Mouse (Mus musculus) CD4-positive helper T cell, adult 2 months (primary cell): ENCODE data around the gene Zbtb1.
A peak's percentile ranks its signal among the peaks of the same experiment; 100 is the strongest.
"Not testable (repeated sequence)": the region's sequence is repeated elsewhere in the genome, so short reads cannot be mapped to it uniquely, and the experiment has no call there.

Source experiments
- DNase-seq: peaks from one replicate; pipeline ENCODE4 v3.0.0-alpha.2; 2012; ENCODE audit warnings: low read depth, missing footprints, low spot score

Gene Zbtb1

DNA sequence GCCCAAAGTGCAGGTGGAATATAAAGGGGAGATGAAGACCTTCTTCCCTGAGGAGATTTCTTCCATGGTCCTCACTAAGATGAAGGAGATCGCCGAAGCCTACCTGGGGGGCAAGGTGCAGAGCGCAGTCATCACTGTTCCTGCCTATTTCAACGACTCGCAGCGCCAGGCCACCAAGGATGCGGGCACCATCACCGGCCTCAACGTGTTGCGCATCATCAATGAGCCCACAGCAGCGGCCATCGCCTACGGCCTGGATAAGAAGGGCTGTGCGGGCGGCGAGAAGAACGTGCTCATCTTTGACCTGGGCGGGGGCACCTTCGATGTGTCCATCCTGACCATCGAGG is 34.7 kb downstream of the Zbtb1 start:
- DNase-seq, result peak; percentile 35

DNA sequence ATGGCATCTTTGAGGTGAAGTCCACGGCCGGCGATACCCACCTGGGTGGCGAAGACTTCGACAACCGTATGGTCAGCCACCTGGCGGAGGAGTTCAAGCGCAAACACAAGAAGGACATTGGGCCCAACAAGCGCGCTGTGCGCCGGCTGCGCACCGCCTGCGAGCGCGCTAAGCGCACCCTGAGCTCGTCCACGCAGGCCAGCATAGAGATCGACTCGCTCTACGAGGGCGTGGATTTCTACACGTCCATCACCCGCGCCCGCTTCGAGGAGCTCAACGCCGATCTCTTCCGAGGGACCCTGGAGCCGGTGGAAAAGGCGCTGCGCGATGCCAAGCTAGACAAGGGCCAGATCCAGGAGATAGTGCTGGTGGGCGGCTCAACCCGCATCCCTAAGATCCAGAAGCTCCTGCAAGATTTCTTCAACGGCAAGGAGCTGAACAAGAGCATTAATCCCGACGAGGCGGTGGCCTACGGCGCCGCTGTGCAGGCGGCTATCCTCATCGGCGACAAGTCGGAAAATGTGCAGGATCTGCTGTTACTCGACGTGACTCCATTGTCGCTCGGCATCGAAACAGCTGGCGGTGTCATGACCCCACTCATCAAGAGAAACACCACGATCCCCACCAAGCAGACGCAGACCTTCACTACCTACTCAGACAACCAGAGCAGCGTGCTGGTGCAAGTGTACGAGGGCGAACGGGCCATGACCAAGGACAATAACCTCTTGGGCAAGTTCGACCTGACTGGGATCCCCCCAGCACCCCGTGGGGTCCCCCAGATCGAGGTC is 35.3 kb downstream of the Zbtb1 start:
- DNase-seq, result peak; percentile 48

DNA sequence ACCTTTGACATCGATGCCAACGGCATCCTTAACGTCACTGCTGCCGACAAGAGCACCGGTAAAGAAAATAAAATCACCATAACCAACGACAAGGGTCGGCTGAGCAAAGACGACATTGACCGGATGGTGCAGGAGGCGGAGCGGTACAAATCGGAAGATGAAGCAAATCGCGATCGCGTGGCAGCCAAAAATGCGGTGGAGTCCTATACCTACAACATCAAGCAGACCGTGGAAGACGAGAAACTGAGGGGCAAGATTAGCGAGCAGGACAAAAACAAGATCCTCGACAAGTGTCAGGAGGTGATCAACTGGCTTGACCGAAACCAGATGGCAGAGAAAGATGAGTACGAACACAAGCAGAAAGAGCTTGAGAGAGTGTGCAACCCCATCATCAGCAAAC is 35.9 kb downstream of the Zbtb1 start:
- peak; percentile 44 for DNase-seq

DNA sequence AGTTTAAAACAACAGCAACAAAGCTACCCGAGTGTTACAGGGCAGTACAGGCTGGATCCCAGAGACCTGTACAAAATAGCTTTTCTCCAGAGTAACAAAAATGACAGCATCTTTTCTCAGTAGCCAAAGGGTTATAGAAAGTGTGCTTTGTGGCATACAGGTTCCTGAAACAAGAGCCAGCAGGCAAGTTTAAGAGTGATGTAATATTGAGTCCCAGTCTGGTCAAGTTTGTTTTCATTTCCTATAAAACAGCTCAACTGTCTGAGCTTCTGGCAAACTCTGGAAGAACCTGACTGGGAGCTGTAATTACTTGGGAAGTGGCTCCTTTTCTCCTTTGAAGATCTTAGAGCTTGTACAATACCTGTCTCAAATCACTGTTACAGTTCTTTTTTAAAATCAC is 37.1 kb downstream of the Zbtb1 start:
- no peak for DNase-seq

DNA sequence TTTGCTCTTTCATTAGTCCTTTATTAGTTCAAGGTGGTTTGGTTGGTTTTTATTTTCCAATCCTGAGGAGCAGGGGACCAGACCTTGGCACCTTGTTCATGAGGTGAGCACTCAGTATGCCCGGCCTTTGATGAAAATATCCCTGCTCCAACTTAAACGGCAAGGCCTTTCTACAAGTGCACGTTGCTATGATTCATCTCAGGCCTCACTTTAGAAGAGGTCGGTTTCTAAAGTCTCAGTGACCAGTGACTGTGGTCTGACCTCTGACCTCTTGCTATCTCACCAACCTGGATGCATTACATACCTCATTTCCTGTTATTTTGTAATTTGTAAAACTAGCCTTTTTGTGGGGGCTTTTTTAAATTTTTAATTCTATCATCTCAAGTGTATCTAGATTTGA is 39.1 kb downstream of the Zbtb1 start:
- DNase-seq, result no peak

DNA sequence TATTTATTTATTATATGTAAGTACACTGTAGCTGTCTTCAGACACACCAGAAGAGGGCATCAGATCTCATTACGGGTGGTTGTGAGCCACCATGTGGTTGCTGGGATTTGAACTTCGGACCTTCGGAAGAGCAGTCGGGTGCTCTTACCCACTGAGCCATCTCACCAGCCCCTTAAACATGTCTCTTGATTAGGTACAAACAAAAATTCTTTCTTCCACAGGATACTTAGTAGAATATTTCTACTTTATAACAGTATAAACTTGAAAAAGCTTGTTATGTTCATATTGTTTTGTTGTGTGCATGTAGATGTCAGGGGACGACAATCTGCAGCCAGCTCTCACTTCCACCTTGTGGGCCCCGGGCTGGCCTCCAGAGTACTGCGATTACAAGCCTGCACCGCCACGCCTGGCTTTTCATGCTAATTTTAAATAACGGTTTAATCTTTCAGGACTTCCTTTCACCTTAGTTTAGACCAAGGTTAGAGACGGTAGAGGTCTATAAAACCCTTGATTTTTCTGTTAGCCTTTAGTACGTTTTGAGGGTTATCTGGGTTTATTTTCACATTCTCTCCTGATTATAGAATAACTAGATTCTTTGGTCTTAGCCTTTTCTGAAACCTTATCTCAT is 45.4 kb downstream of the Zbtb1 start:
- DNase-seq, result no peak

DNA sequence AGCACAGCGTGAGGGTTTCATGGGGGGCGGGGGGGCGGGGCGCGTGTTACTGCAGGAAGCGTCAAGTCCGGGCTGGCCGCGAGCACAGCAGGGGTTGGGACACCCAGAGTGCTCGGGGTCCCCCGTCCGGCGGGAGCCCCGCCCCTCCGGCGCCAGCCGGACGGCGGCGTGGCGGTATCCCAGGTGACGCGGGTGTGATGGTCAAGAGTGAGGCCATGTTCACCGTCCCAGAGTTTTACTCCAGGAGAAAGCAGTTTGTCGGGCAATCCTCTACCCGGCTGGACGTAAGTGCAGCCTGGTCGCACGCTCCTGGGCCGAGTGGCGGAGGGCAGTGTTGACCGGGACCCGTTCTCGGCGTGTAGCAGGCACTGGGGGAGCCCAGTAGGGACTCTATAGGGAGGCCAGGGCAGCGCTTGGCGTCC is 47.4 kb downstream of the Zbtb1 start, which contains the start of gene Ppp1r36:
TSS of gene Ppp1r36 (plus strand) at position 106 of the 422 bp plus-strand sequence.
- no peak for DNase-seq

DNA sequence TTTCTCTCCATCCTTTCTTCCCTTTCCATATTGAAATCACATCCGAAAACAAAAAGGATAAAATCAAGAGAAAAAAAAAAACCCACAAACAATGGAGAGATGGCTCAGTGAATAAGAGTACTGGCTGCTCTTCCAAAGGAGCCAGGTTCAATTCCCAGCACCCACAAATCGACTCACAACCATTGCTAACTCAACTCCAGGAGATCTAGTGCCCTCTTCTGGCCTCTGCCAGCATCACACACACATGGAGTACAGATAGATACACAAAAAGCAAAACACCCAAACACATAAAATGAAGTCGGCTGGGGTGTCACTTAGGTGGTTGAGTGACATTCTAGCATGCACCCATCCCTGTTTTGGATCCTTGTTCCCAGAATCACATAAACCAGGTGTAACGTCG is 48.3 kb downstream of the Zbtb1 start:
- no peak for DNase-seq

DNA sequence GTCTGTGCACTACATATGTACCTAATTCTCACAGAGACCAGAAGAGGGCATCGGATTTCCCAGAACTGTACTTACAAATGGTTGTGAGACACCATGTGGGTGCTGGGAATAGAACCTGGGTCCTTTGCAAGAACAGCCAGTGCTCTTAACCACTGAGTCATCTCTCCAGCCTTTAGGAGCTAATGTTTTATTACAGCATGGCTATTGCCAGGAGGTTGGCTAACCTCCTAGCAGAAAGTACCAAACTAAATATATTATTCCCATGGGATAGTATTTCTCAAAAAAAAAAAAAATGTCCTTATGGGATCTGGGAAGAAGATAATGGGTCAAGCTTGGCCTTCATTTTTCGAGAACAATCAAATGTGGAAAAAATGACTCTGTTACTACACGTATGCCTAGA is 55.2 kb downstream of the Zbtb1 start:
- no peak for DNase-seq

DNA sequence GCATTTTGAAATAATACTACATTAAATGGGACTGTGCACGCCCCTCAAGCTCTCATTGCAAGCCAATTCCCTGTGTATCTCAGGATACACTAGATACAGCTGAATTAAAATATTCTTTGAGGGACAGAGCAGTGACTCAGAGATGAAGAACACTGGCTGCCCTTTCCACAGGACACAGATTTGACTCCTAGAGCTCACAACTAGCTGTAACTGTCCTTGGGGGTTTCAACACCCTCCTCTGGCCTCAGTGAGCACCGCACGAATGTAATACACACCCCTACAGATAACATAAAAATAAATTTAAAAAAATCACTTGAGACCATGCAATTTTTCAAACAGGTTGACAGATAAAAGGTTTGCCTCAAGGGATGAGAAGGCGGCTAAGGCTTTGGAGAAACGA is 57.5 kb downstream of the Zbtb1 start:
- DNase-seq, result no peak

DNA sequence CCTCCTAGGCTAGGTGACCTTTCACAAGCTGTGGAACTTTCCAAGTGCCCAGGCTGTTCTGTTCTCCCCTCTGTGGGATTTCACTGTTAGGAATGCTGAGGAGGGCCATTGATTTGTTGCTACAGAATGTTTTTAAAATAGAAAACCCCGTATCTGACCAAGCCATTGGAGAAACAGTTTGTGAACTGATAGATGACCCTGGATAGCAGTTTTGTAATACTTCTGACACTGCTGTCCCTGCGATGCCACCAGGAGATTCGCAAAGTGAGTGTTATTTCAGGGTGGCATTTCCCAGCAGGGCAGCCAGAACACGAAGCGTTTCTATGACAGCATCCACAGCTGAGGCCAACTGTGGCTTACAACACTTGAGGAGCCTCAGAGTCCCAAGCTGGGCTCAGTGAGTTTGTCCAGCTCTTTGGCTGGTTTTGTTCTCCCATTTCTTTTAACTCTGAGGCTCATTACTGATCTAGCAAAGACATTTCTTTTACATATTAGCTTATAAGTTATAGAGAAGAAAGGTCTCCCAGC is 60.9 kb downstream of the Zbtb1 start:
- DNase-seq, result no peak

DNA sequence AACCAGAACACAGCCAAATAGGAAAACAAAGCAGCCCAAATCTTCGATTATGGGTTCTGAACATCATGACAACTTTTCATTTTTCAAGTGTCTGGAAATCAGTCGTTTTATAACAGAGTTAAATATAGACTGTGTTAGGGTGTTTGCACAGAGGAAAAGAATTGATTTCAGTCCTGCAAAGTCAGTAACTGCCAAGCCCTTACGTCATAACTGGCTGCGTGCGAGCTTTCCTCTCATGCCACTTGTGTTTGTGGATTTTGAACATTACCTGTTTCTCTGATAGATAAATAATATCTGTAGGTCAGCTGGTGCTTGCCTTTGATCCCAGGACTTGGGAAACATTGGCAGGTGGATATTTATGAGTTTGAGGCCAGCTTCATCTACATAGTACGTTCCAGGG is 61.4 kb downstream of the Zbtb1 start:
- no peak for DNase-seq

DNA sequence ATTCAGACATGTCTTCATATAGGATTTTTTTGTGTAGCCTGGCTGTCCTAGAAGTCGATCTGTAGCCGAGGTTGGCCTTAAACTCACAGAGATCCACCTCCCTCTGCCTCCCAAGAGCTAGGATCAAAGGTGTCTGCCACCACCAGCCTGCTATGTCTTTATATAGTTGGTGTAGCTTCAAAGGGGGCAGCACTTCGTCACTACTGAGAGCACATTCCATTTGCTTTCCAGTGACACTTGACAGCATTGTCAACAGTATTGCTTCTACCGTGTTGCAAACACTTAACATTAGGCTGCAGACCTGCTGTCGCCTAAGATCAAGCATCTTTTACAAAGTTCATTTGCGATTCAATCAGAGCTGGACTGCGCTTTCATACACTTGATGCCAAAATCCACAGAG is 64.0 kb downstream of the Zbtb1 start:
- DNase-seq, result no peak

DNA sequence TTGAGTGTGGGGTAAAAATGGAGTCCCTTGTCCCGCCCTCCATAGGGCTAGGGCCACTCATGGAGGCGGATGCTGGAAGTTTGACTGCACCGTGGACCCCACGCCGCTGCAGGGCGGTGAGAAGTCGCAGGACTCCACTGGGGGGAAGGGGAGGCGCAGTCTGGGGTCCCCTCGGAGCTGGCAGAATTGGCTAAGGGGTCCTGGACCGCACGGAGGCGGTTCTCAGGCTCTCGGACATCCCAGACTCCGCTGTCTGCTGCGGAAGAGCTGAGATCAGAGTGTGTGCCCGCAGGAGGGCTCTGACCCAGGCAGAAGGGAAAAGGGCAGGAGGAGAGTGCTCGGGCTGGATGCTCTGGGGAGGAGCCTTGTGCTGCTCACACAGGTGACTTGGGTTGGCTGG is 65.0 kb downstream of the Zbtb1 start:
- no peak for DNase-seq

DNA sequence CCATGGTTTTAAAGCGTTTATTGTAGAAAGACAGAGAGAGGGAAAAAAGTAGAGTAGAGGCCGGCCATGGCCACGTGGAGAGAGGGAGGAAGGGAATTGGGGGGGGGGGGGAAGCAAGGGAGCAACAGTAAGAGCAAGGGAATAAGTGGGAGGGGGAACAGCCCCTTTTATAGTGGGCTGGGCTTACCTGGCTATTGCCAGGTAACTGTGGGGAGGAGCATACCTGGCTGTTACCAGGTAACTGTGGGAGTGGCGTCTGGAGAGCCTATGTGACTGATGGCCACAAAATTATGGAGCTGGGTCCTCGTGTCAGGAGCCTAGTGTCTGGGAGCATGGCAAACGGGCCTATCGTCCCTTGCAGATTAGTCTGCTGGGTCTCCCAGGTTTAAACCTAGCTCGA is 65.5 kb downstream of the Zbtb1 start:
- no peak for DNase-seq

DNA sequence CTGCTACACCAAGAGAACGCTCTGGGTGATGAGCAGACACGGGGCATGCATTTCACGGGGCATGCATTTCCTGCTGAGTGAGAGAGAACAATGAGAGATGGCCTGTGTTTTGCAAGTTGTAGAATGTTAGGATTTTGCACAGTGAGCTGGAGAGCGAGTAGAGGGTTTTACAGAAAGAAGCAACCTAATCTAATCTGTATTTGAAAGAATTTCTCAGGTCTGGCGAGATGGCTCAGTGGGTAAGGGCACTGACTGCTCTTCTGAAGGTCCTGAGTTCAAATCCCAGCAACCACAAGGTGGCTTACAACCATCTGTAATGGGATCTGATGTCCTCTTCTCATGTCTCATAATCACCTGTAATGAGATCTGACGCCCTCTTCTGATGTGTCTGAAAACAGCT is 73.4 kb downstream of the Zbtb1 start:
- not testable (repeated sequence) for DNase-seq

DNA sequence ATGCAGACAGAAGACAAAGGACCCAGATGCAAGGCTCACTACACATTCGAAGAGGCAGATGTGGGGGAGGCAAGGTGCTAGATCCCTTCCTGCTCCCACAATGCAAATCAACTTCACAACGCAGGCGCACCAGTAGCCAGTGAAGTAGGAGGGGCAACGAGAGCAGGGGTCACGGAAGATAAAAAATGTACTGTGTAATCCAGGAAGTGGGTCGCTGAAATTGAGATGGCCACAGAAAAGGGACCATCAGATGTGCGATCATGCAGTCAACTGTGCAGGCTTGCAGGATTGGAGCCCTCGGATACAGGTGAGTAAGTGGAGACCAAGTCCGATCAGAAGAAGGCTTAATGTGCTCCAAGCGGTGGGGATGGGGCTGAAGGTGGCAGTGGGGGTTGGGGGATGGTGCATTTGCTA is 74.3 kb downstream of the Zbtb1 start:
- peak; percentile 17 for DNase-seq

DNA sequence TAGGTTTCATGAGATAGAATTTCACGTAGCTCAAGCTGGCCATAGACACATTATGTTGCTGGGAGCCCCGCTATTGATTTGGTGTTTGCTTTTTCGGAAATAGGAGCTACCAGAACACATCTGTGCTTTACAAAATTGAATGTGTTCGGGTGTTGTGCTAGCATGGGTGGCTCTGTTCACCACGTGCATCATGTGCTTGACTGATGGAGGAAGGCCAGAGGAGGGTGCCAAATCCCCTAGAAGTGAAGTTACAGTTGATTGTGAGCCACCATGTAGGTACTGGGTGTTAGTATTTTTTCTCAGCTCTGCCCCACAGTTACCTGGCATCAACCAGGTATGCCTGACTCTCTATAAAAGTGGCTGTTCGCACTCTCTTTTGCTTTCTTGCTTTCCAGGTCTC is 74.8 kb downstream of the Zbtb1 start:
- no peak for DNase-seq

DNA sequence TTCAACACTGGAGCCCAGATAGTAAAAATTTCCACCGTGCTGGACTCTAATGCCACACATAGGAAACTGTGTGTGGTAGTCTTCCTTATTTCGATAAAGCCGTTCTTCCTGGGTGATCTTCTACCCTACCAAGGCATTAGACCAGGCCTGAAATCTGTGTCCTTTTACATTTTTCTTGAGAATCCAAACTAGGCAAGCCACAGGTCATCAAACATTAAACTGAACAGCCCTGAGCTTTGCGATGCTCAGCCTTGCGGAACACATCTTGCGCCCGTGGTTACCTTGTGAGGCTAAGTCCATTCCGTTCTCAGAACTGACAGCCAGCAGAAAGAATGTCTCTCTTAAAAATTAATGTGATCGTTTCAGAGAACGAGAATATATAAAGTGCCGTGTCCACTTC is 76.1 kb downstream of the Zbtb1 start:
- no peak for DNase-seq
